Mouse (Mus musculus) lung, embryonic 15.5 days (tissue): ENCODE data around the gene Meiob. TPM values are rescaled to one million over a fixed set of nuclear protein-coding genes. Genes with fewer than 3 reads are reported as not detected.

ENCODE experiments used
- ATAC-seq: fragments of 200-750 bp; cut with Nextera tagmentation; 2 replicates; pipeline ENCODE4 v1.8.0; 2017; ENCODE audit warnings: moderate number of reproducible peaks, borderline replicate concordance; ENCODE audit not compliant: low FRiP score, low TSS enrichment; ENCODE audit errors: extremely low read depth
- H3K27ac ChIP-seq: fragments of 300-500 bp; sonication (generic); 2 replicates; pipeline ENCODE4 v1.5.1; 2015; ENCODE audit warnings: moderate library complexity, mild to moderate bottlenecking, inconsistent platforms
- H3K27me3 ChIP-seq: fragments of 300-500 bp; sonication (generic); 2 replicates; pipeline ENCODE4 v1.6.1; 2015; ENCODE audit warnings: inconsistent platforms
- H3K36me3 ChIP-seq: fragments of 300-500 bp; sonication (generic); 2 replicates; pipeline ENCODE4 v1.6.1; 2015; ENCODE audit warnings: inconsistent platforms
- H3K4me1 ChIP-seq: fragments of 300-500 bp; sonication (generic); 2 replicates; pipeline ENCODE4 v1.6.1; 2015; ENCODE audit warnings: inconsistent platforms
- H3K4me2 ChIP-seq: fragments of 300-500 bp; sonication (generic); 2 replicates; pipeline ENCODE4 v1.6.1; 2015; ENCODE audit warnings: inconsistent platforms, mild to moderate bottlenecking, moderate library complexity
- H3K4me3 ChIP-seq: fragments of 300-500 bp; sonication (generic); 2 replicates; pipeline ENCODE4 v1.5.1; 2015; ENCODE audit warnings: mild to moderate bottlenecking, inconsistent platforms
- H3K9ac ChIP-seq: fragments of 300-500 bp; sonication (generic); 2 replicates; pipeline ENCODE4 v1.6.1; 2015; ENCODE audit warnings: inconsistent platforms
- H3K9me3 ChIP-seq: fragments of 300-500 bp; sonication (generic); 2 replicates; pipeline ENCODE4 v1.6.1; 2016; ENCODE audit warnings: inconsistent platforms
- WGBS: fragments of 180-500 bp; shearing (Covaris S2); methylation state at CpG from one replicate; pipeline ENCODE4 v1.1.7; 2015; 5-methylcytosine and 5-hydroxymethylcytosine counted together
- polyA plus RNA-seq: library from polyadenylated mRNA; unstranded; fragments of >200 nt; fragmentation: Nextera tagmentation; extraction: Ambion mirVana; gene quantifications from 2 replicates; pipeline ENCODE4 v1.2.1, GENCODE M21; 2015

Gene Meiob
- polyA plus RNA-seq, 1 experiment from 2014 or later, result not detected

- Histone ChIP-seq H3K4me3 (no peak overlapping the region), H3K9ac (no peak overlapping the region), H3K36me3 (no peaks in the 10 kb centered on the region), H3K9me3 (no peaks in the 10 kb centered on the region), H3K4me1 (no peaks in the 10 kb centered on the region), H3K27ac (no peak overlapping the region), H3K27me3 (0 out of 2 replicates have a peak, but pooled peaks cover 6% of the 10 kb centered on the region), H3K4me2 (no peak overlapping the region)
- WGBS, result 57% methylated on average over 12 of the region's 12 CpGs
- ATAC-seq, result no peak
These were observed 9.3 kb upstream of the Meiob start for GRCm38 (mm10) chr17:24794791-24795190.

GRCm38 (mm10) chr17:24796969-24797368, 7.1 kb upstream of the Meiob start:
- Histone ChIP-seq H3K27me3 (0 out of 2 replicates have a peak, but pooled peaks cover 6% of the 10 kb centered on the region), H3K4me3 (no peak overlapping the region), H3K4me2 (no peak overlapping the region), H3K4me1 (no peaks in the 10 kb centered on the region), H3K9me3 (no peaks in the 10 kb centered on the region), H3K36me3 (no peaks in the 10 kb centered on the region), H3K9ac (no peak overlapping the region), H3K27ac (no peak overlapping the region)
- no peak for ATAC-seq
- 44% methylated on average over 3 of the region's 3 CpGs for WGBS

GRCm38 (mm10) chr17:24798229-24798628, 5.9 kb upstream of the Meiob start:
- H3K4me3 ChIP-seq, result no peak overlapping the region
- ATAC-seq, result no peak
- H3K36me3 ChIP-seq, result no peaks in the 10 kb centered on the region

GRCm38 (mm10) chr17:24799476-24799875, 4.6 kb upstream of the Meiob start:
- H3K27ac ChIP-seq, result no peak overlapping the region
- WGBS, result 83% methylated on average over 4 of the region's 4 CpGs
- no peak for ATAC-seq

More at GRCm38 (mm10) chr17:24798229-24798628, 5.9 kb upstream of the Meiob start:
- no peak overlapping the region for H3K9ac ChIP-seq
- no peaks in the 10 kb centered on the region for H3K4me1 ChIP-seq
- no peak overlapping the region for H3K4me2 ChIP-seq
- no peaks in the 10 kb centered on the region for H3K9me3 ChIP-seq
- WGBS, result 53% methylated on average over 9 of the region's 9 CpGs
- no peak overlapping the region for H3K27ac ChIP-seq
- 0 out of 2 replicates have a peak, but pooled peaks cover 6% of the 10 kb centered on the region for H3K27me3 ChIP-seq

GRCm38 (mm10) chr17:24800524-24800923, 3.6 kb upstream of the Meiob start:
- 43% methylated on average over 3 of the region's 3 CpGs for WGBS
- Histone ChIP-seq H3K27me3 (peaks cover 24% of the 10 kb centered on the region), H3K9me3 (no peaks in the 10 kb centered on the region), H3K27ac (no peak overlapping the region), H3K4me2 (no peak overlapping the region), H3K36me3 (no peaks in the 10 kb centered on the region), H3K9ac (no peak overlapping the region), H3K4me1 (peaks cover 4% of the 10 kb centered on the region; the same call in 1 of the 2 replicates), H3K4me3 (no peak overlapping the region)
- no peak for ATAC-seq

More at GRCm38 (mm10) chr17:24799476-24799875, 4.6 kb upstream of the Meiob start:
- Histone ChIP-seq H3K9ac (no peak overlapping the region), H3K4me3 (no peak overlapping the region), H3K4me2 (no peak overlapping the region), H3K9me3 (no peaks in the 10 kb centered on the region), H3K27me3 (peaks cover 15% of the 10 kb centered on the region; the same call in 1 of the 2 replicates), H3K36me3 (no peaks in the 10 kb centered on the region), H3K4me1 (peaks cover 4% of the 10 kb centered on the region; the same call in 1 of the 2 replicates)

- Histone ChIP-seq H3K4me3 (no peak overlapping the region), H3K4me1 (no peaks in the 10 kb centered on the region), H3K4me2 (no peak overlapping the region), H3K27ac (no peak overlapping the region), H3K27me3 (peaks cover 16% of the 10 kb centered on the region), H3K9ac (no peak overlapping the region), H3K36me3 (no peaks in the 10 kb centered on the region), H3K9me3 (no peaks in the 10 kb centered on the region)
- WGBS, result 57% methylated on average over 3 of the region's 3 CpGs
- ATAC-seq, result no peak
These were observed 7.1 kb downstream of the Meiob start for GRCm38 (mm10) chr17:24811211-24811610.

- no peak overlapping the region for H3K4me3 ChIP-seq
- no peak for ATAC-seq
- 17% methylated on average over 2 of the region's 2 CpGs for WGBS
- H3K9ac ChIP-seq, result no peak overlapping the region
- no peak overlapping the region for H3K4me2 ChIP-seq
- no peak overlapping the region for H3K27ac ChIP-seq
- H3K9me3 ChIP-seq, result no peaks in the 10 kb centered on the region
- no peaks in the 10 kb centered on the region for H3K4me1 ChIP-seq
- H3K36me3 ChIP-seq, result no peaks in the 10 kb centered on the region
- peaks cover 10% of the 10 kb centered on the region for H3K27me3 ChIP-seq
These were observed 8.1 kb downstream of the Meiob start for GRCm38 (mm10) chr17:24812215-24812614.

- H3K4me1 ChIP-seq, result no peaks in the 10 kb centered on the region
- H3K27me3 ChIP-seq, result peaks cover 9% of the 10 kb centered on the region; the same call in 1 of the 2 replicates
- ATAC-seq, result no peak
- WGBS, result 76% methylated on average over 5 of the region's 5 CpGs
- H3K9me3 ChIP-seq, result no peaks in the 10 kb centered on the region
- no peak overlapping the region for H3K4me2 ChIP-seq
- no peak overlapping the region for H3K27ac ChIP-seq
- H3K36me3 ChIP-seq, result no peaks in the 10 kb centered on the region
- H3K4me3 ChIP-seq, result no peak overlapping the region
- no peak overlapping the region for H3K9ac ChIP-seq
These were observed 11.2 kb downstream of the Meiob start for GRCm38 (mm10) chr17:24815256-24815655.

- WGBS, result 34% methylated on average over 1 of the region's 1 CpGs
- Histone ChIP-seq H3K4me3 (no peak overlapping the region), H3K4me2 (no peak overlapping the region), H3K27ac (no peak overlapping the region), H3K36me3 (no peaks in the 10 kb centered on the region), H3K9ac (no peak overlapping the region), H3K9me3 (no peaks in the 10 kb centered on the region), H3K4me1 (no peaks in the 10 kb centered on the region), H3K27me3 (peaks cover 11% of the 10 kb centered on the region; the same call in 1 of the 2 replicates)
- ATAC-seq, result no peak
These were observed 13.4 kb downstream of the Meiob start for GRCm38 (mm10) chr17:24817503-24817902.

- 32% methylated on average over 6 of the region's 6 CpGs for WGBS
These were observed 14.1 kb downstream of the Meiob start for GRCm38 (mm10) chr17:24818172-24818571.

GRCm38 (mm10) chr17:24819469-24819868, 15.4 kb downstream of the Meiob start:
- H3K9ac ChIP-seq, result no peak overlapping the region
- peaks cover 10% of the 10 kb centered on the region; the same call in 1 of the 2 replicates for H3K27me3 ChIP-seq
- WGBS, result 65% methylated on average over 2 of the region's 2 CpGs
- H3K4me2 ChIP-seq, result no peak overlapping the region
- H3K27ac ChIP-seq, result no peak overlapping the region
- ATAC-seq, result no peak
- no peaks in the 10 kb centered on the region for H3K9me3 ChIP-seq
- H3K4me1 ChIP-seq, result no peaks in the 10 kb centered on the region
- H3K36me3 ChIP-seq, result no peaks in the 10 kb centered on the region
- no peak overlapping the region for H3K4me3 ChIP-seq

More at GRCm38 (mm10) chr17:24818172-24818571, 14.1 kb downstream of the Meiob start:
- Histone ChIP-seq H3K36me3 (no peaks in the 10 kb centered on the region), H3K4me3 (no peak overlapping the region), H3K9ac (no peak overlapping the region), H3K27me3 (peaks cover 9% of the 10 kb centered on the region; the same call in 1 of the 2 replicates), H3K4me1 (no peaks in the 10 kb centered on the region), H3K27ac (no peak overlapping the region), H3K9me3 (no peaks in the 10 kb centered on the region), H3K4me2 (no peak overlapping the region)
- no peak for ATAC-seq

GRCm38 (mm10) chr17:24821351-24822280, 17.5 kb downstream of the Meiob start:
- H3K9ac ChIP-seq, result no peak overlapping the region
- H3K4me2 ChIP-seq, result no peak overlapping the region
- WGBS, result 52% methylated on average over 3 of the region's 3 CpGs
- H3K9me3 ChIP-seq, result no peaks in the 10 kb centered on the region
- peaks cover 10% of the 10 kb centered on the region; the same call in 1 of the 2 replicates for H3K27me3 ChIP-seq
- H3K36me3 ChIP-seq, result no peaks in the 10 kb centered on the region
- no peak overlapping the region for H3K4me3 ChIP-seq
- no peaks in the 10 kb centered on the region for H3K4me1 ChIP-seq
- no peak for ATAC-seq
- H3K27ac ChIP-seq, result no peak overlapping the region
